Mouse (Mus musculus) kidney, adult 8-10 months (tissue): ENCODE data around the gene Olfr354.

Source experiments
- DNase-seq, 2 experiments: peaks; one replicate each; pipeline ENCODE4 v3.0.0; 2022

Gene Olfr354

GRCm38 (mm10) chr2:36905380-36905779 lies at the start of gene Olfr354:
TSS of gene Olfr354 (plus strand) at chr2:36905680.
- DNase-seq, result no peak

GRCm38 (mm10) chr2:36862560-36862959 lies 42.9 kb upstream of the Olfr354 start, which contains the start of gene Olfr351:
TSS of gene Olfr351 (minus strand) at chr2:36862660.
- no peak for DNase-seq

GRCm38 (mm10) chr2:36868160-36868559 lies 37.3 kb upstream of the Olfr354 start, which contains the start of gene Olfr352:
TSS of gene Olfr352 (plus strand) at chr2:36868460.
- DNase-seq, result no peak

DNA sequence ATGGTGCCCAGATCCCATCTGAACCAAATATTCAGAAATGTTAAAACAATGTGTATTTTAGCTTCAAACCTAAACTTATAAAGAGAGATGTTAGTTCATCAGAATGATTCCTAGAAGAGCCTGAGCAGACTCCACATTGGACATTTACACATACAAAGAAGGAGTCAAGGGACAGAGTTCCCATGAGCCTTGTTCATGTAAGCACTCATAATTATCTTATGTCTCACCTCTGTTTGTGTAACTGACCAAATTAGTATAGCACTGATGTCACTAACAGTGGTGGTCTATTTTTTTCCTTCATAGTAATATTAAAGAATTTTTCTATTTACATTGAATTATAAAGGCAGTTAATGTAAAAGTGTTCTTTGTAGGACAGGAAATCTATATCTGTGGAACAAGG lies 12.6 kb upstream of the Olfr354 start, which contains the start of gene Olfr353:
Gene Olfr353, minus strand, starts transcription at position 101 of the 400 bp plus-strand sequence.
- no peak for DNase-seq

GRCm38 (mm10) chr2:36897114-36897513 lies 8.4 kb upstream of the Olfr354 start:
- DNase-seq, result no peak

DNA sequence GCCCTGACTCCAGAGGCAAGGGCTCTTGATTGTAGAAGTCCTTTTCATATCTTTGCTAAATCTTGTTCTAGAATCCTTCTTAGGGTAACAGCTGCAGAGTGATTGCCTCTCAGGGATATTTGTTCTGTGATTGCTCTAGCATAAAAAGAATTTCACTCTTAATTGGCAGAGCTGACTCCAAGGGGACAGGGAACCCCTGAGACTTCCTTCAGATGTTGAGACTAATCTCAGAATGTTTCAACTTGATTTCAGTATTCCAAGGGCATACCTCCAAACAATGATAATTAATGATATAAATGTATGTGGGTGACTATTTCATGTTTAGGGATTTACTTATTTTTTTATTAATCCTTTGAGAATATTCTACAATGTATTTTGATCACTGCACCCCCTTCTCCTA lies 23.3 kb downstream of the Olfr354 start, which contains the start of gene Olfr355:
Gene Olfr355, minus strand, starts transcription at position 101 of the 400 bp plus-strand sequence.
- DNase-seq, result no peak

- DNase-seq, result no peak
These were observed 31.3 kb downstream of the Olfr354 start, which contains the start of gene Olfr356 for GRCm38 (mm10) chr2:36936821-36937220. TSS of gene Olfr356 (plus strand) at chr2:36937121.
